Mouse (Mus musculus): ENCODE results near the gene Nlgn1. TPM values are rescaled to one million over a fixed set of nuclear protein-coding genes. Genes with fewer than 3 reads are reported as not detected.

Nlgn1 gene
- 0.06 TPM for polyA plus RNA-seq (2017; shearing (Covaris generic))

GRCm38 (mm10) chr3:26332400-26333238 is at the start of gene Nlgn1:
Nlgn1 (minus strand) TSS chr3:26332460.

All from naive thymus-derived CD4-positive, alpha-beta T cell, adult 5 months (primary cell).